Mouse (Mus musculus) inflammation-experienced regulatory T-cells, adult 6 months (primary cell): ENCODE measurements around the gene Leo1. TPM values are rescaled to one million over a fixed set of nuclear protein-coding genes. Genes with fewer than 3 reads are reported as not detected.
A peak's percentile ranks its signal among the peaks of the same experiment; 100 is the strongest.
"Not testable (repeated sequence)": the region's sequence is repeated elsewhere in the genome, so short reads cannot be mapped to it uniquely, and the experiment has no call there.

Source experiments
- ATAC-seq: one replicate; pipeline ENCODE4 v1.8.0; 2017
- polyA plus RNA-seq, 3 experiments: library from polyadenylated mRNA; unstranded; fragments of 100-300 nt; shearing (Covaris generic); gene quantifications; one replicate each; pipeline ENCODE4 v1.2.1; 2017

Leo1 gene
- polyA plus RNA-seq, 3 experiments from 2014 or later = 29.1 to 46.7 (median 39.9) TPM

GRCm38 (mm10) chr9:75427366-75428273, 13.7 kb upstream of the Leo1 start:
- no peak for ATAC-seq

- no peak for ATAC-seq
Observed at GRCm38 (mm10) chr9:75428274-75428600, 13.1 kb upstream of the Leo1 start.

GRCm38 (mm10) chr9:75429040-75429439, 12.3 kb upstream of the Leo1 start:
- ATAC-seq = no peak

- no peak for ATAC-seq
Observed at GRCm38 (mm10) chr9:75429657-75430056, 11.7 kb upstream of the Leo1 start.

- ATAC-seq = no peak
Observed at GRCm38 (mm10) chr9:75430822-75431621, 10.3 kb upstream of the Leo1 start.

GRCm38 (mm10) chr9:75432694-75433093, 8.6 kb upstream of the Leo1 start:
- no peak for ATAC-seq

GRCm38 (mm10) chr9:75434172-75434793, 7.0 kb upstream of the Leo1 start:
- ATAC-seq = peak; percentile 82

GRCm38 (mm10) chr9:75434872-75435271, 6.5 kb upstream of the Leo1 start:
- no peak for ATAC-seq

GRCm38 (mm10) chr9:75435291-75435690, 6.0 kb upstream of the Leo1 start:
- ATAC-seq = no peak

- peak; percentile 30 for ATAC-seq
Observed at GRCm38 (mm10) chr9:75435918-75436317, 5.4 kb upstream of the Leo1 start.

GRCm38 (mm10) chr9:75437653-75438385, 3.5 kb upstream of the Leo1 start:
- ATAC-seq = no peak

GRCm38 (mm10) chr9:75441691-75442131, 387 bp downstream of the Leo1 start:
- ATAC-seq = peak; percentile 33

- no peak for ATAC-seq
Observed at GRCm38 (mm10) chr9:75444981-75445380, 3.7 kb downstream of the Leo1 start.

- ATAC-seq = not testable (repeated sequence)
Observed at GRCm38 (mm10) chr9:75446574-75446973, 5.2 kb downstream of the Leo1 start.

- no peak for ATAC-seq
Observed at GRCm38 (mm10) chr9:75448021-75448420, 6.7 kb downstream of the Leo1 start.

GRCm38 (mm10) chr9:75453994-75454393, 12.7 kb downstream of the Leo1 start:
- ATAC-seq = no peak

GRCm38 (mm10) chr9:75455684-75456083, 14.4 kb downstream of the Leo1 start:
- ATAC-seq = no peak

- no peak for ATAC-seq
Observed at GRCm38 (mm10) chr9:75463050-75463660, 21.8 kb downstream of the Leo1 start.

GRCm38 (mm10) chr9:75465856-75466255, 24.5 kb downstream of the Leo1 start:
- ATAC-seq = no peak

GRCm38 (mm10) chr9:75466641-75467040, 25.3 kb downstream of the Leo1 start:
- no peak for ATAC-seq

GRCm38 (mm10) chr9:75467581-75467980, 26.3 kb downstream of the Leo1 start:
- no peak for ATAC-seq

- no peak for ATAC-seq
Observed at GRCm38 (mm10) chr9:75468297-75468696, 27.0 kb downstream of the Leo1 start.
